Mouse (Mus musculus) olfactory bulb, adult 2 months (tissue): Measurements from ENCODE around the gene Alg5.
A peak's percentile ranks its signal among the peaks of the same experiment; 100 is the strongest.

Experiments
- CTCF ChIP-seq: fragments of 200-500 bp; IDR thresholded peaks from 2 replicates; pipeline ENCODE4 v1.5.1; 2012; ENCODE audit warnings: low read depth, mild to moderate bottlenecking, low read length, moderate library complexity; ENCODE audit not compliant: insufficient read depth
- POLR2A ChIP-seq: fragments of 200-500 bp; IDR thresholded peaks from 2 replicates; pipeline ENCODE4 v1.6.1; 2012; ENCODE audit warnings: mild to moderate bottlenecking, low read depth, low read length, moderate library complexity; ENCODE audit not compliant: insufficient read depth

GRCm38 (mm10) chr3:54692202-54693055 lies 42.9 kb upstream of the Alg5 start, which contains the start of gene Supt20:
- TF ChIP-seq POLR2A (peak; percentile 49; the same call in 1 of the 2 replicates), CTCF (no peak)
